Mouse (Mus musculus) stomach, embryonic 15.5 days (tissue): ENCODE results near the gene Gm8356. TPM values are rescaled to one million over a fixed set of nuclear protein-coding genes. Genes with fewer than 3 reads are reported as not detected.
"Not testable (repeated sequence)": the region's sequence is repeated elsewhere in the genome, so short reads cannot be mapped to it uniquely, and the experiment has no call there.

ENCODE experiments used
- ATAC-seq: fragments of 200-750 bp; cut with Nextera tagmentation; 2 replicates; pipeline ENCODE4 v1.8.0; 2017; ENCODE audit warnings: low read depth, moderate number of reproducible peaks, moderate TSS enrichment; ENCODE audit not compliant: insufficient read depth, low FRiP score
- H3K27ac ChIP-seq: fragments of 300-500 bp; sonication (generic); 2 replicates; pipeline ENCODE4 v1.5.1; 2015; ENCODE audit warnings: mild to moderate bottlenecking, inconsistent platforms
- H3K27me3 ChIP-seq: fragments of 300-500 bp; sonication (generic); replicated peaks from 2 replicates; pipeline ENCODE4 v1.6.1; 2015; ENCODE audit warnings: inconsistent platforms
- H3K36me3 ChIP-seq: fragments of 300-500 bp; sonication (generic); 2 replicates; pipeline ENCODE4 v1.6.1; 2015; ENCODE audit warnings: inconsistent platforms
- H3K4me1 ChIP-seq: fragments of 300-500 bp; sonication (generic); 2 replicates; pipeline ENCODE4 v1.6.1; 2015; ENCODE audit warnings: inconsistent platforms
- H3K4me2 ChIP-seq: fragments of 300-500 bp; sonication (generic); 2 replicates; pipeline ENCODE4 v1.6.1; 2015; ENCODE audit warnings: mild to moderate bottlenecking, inconsistent platforms
- H3K4me3 ChIP-seq: fragments of 300-500 bp; sonication (generic); replicated peaks from 2 replicates; pipeline ENCODE4 v1.5.1; 2015; ENCODE audit warnings: inconsistent platforms
- H3K9ac ChIP-seq: fragments of 300-500 bp; sonication (generic); 2 replicates; pipeline ENCODE4 v1.6.1; 2015; ENCODE audit warnings: inconsistent platforms
- H3K9me3 ChIP-seq: fragments of 300-500 bp; sonication (generic); 2 replicates; pipeline ENCODE4 v1.6.1; 2016; ENCODE audit warnings: inconsistent platforms
- WGBS: fragments of 180-500 bp; shearing (Covaris S2); methylation state at CpG from one replicate; pipeline ENCODE4 v1.1.7; 2015; 5-methylcytosine and 5-hydroxymethylcytosine counted together
- polyA plus RNA-seq: library from polyadenylated mRNA; unstranded; fragments of >200 nt; fragmentation: Nextera tagmentation; extraction: Ambion mirVana; gene quantifications from 2 replicates; pipeline ENCODE4 v1.2.1, GENCODE M21; 2015

The Gm8356 gene
- not detected in 2 replicates for polyA plus RNA-seq

DNA sequence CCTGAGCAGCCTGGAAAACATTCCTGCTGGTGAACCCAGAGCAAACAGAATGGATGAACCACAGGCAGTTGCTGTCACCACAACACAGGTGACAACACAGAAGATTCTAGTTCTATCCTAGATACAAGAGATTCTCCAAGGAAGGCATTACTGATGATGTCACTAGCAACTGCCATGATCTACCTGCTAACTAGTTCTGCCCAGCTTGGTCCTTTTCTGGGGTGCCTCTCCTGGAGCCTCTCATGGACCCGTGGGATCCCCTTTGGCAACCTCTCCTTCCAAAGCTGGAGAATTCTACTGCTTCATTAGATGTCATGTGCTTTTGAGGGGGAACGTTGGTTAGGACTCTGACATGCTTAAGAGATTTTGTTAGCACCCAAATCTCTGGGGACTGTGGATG, at the start of gene Gm8356:
TSS of gene Gm8356 (minus strand) at position 101 of the 400 bp plus-strand sequence.
- not testable (repeated sequence) for H3K4me2 ChIP-seq, H3K9me3 ChIP-seq, H3K36me3 ChIP-seq, ATAC-seq, H3K27me3 ChIP-seq, H3K4me1 ChIP-seq, H3K9ac ChIP-seq, H3K4me3 ChIP-seq, H3K27ac ChIP-seq
- 74% methylated on average over 1 of the region's 2 CpGs for WGBS

DNA sequence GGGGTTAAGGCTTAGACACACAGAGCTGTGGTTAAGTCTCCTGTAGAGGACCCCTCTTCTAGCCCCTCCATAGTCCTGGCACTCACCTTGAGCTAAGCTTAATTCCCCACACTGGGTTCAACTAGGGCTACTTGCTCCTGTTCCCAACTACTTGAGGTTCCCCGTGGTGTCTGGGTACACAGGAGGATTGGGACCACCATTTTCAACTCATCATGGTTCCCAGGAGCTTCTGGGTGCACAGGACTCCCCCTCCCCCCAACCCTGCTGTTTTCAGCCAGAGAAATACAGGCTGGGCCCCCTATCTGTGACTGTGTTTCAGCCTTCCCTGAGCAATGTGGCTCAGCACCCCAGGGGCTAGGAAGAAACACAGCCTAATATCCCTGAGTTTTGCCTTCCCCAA, 50.8 kb downstream of the Gm8356 start:
- 46% methylated on average over 1 of the region's 1 CpGs for WGBS
- not testable (repeated sequence) for H3K4me3 ChIP-seq, H3K4me1 ChIP-seq, H3K9ac ChIP-seq, H3K27me3 ChIP-seq, H3K4me2 ChIP-seq, ATAC-seq, H3K9me3 ChIP-seq, H3K36me3 ChIP-seq, H3K27ac ChIP-seq

DNA sequence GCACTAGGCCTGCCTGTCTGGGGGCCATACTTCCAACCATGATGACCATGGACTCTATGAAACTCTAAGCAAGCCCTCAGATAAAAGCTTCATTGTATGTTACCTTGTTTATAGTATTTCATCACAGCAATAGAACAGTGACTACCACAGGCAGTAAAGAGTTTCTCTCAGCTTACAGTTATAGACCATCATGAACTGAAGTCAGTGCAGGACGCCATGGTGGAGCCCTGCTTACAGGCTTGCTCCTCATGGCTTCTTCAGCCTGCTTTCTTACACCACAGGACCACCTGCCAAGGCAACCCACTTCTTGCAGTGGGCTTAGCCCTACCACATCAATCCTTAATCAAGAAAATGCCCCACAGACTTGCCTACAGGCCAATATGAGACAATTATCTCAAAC, 51.5 kb downstream of the Gm8356 start:
- not testable (repeated sequence) for H3K36me3 ChIP-seq, H3K4me2 ChIP-seq, ATAC-seq, H3K4me3 ChIP-seq, H3K9ac ChIP-seq, H3K4me1 ChIP-seq, H3K9me3 ChIP-seq, H3K27ac ChIP-seq, H3K27me3 ChIP-seq
- 50% methylated on average over 1 of the region's 1 CpGs for WGBS

DNA sequence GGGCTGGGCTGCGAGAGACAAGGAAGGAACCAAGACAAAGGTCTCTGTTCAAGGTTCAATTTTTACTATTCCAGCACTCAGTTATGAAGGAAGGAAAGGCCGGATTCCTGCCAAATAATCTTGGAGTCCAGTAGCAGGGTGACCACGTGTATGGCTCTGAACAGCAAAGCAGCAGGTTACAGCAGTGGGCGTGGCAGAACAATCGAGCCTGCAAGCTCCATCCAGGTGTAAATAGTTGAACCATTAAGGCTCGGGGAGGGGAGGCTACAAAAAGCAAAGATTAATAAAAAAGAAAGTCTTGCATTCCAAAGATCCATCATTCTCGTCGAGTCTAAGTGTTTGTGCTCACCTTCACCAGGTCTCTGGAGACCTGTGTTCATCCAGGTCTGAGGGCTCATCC, 55.0 kb downstream of the Gm8356 start:
- not testable (repeated sequence) for H3K27ac ChIP-seq, H3K4me3 ChIP-seq, ATAC-seq, H3K4me2 ChIP-seq, H3K27me3 ChIP-seq, H3K9me3 ChIP-seq, H3K4me1 ChIP-seq, H3K36me3 ChIP-seq, H3K9ac ChIP-seq
- 75% methylated on average over 8 of the region's 8 CpGs for WGBS

Other genes starting within 250 kb of the Gm8356 start
- not detected in 2 replicates for gene Gm21103, start 232.4 kb downstream of the Gm8356 start, polyA plus RNA-seq
- gene Gm3618, start 193.6 kb downstream of the Gm8356 start, polyA plus RNA-seq = not detected in 2 replicates
- gene Gm16440, start 147.0 kb downstream of the Gm8356 start, polyA plus RNA-seq = not detected in 2 replicates
- gene Gm3591, start 124.8 kb downstream of the Gm8356 start, polyA plus RNA-seq = 0.62 and 0.71 TPM in 2 replicates
- not detected in 2 replicates for gene Gm3594, start 92.7 kb downstream of the Gm8356 start, polyA plus RNA-seq
- 0.09 and 0.14 TPM in 2 replicates for gene Gm3629, start 53.3 kb upstream of the Gm8356 start, polyA plus RNA-seq
- gene Gm3460, start 85.1 kb upstream of the Gm8356 start, polyA plus RNA-seq = not detected in 2 replicates
- 0.17 TPM in 1 of 2 replicates, not detected in the other for gene Gm10251, start 146.9 kb upstream of the Gm8356 start, polyA plus RNA-seq
- gene Gm8050, start 183.0 kb upstream of the Gm8356 start, polyA plus RNA-seq = not detected in 2 replicates
- gene Gm3636, start 205.0 kb upstream of the Gm8356 start, polyA plus RNA-seq = 3.0 and 3.9 TPM in 2 replicates
- gene Gm8362, start 237.1 kb upstream of the Gm8356 start, polyA plus RNA-seq = not detected in 2 replicates